9 mouse cellular contexts compared by ENCODE assay signal in the genomic region with DNA sequence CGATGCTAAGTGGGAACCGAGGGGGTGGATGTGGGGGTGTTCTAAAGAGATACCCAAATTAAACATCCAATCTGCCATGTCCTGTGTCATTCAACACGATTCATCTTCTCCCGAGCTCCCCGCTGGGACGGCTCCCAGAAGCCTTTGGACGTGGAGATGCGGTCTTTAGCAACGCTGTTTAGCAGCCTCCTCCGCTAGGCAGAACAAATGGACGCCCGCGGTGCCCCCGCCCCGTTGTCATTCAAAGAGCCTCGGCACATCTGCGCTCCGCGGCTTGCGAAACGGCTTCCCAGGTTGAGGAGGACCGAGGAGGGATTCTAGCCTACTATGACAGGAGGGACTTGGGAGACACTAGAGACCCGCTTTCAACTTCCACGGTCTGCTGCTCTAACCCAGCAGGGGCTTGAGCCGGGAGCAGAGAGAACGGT.
DNase-seq lines count a peak whose midpoint lies in the region; ATAC-seq lines count a peak whose summit lies in the region.
"Had no signal": no experiment of that assay in that cellular context is flagged by ENCODE, and none has a peak within 500 bp of the region (broad histone marks: within the 10 kb centered on the region; RNA-seq: fewer than 3 reads in every experiment).

No protein-coding gene starts in this region.

- H3K36me3 ChIP-seq in kidney, embryonic 15.5 days, result no peaks in the 10 kb centered on the region
- H3K36me3 ChIP-seq in hindbrain, embryonic 14.5 days (replicated peaks; ENCODE audit: control insufficient read depth, insufficient read depth), result no peaks in the 10 kb centered on the region
- H3K36me3 ChIP-seq in limb, embryonic 10.5 days, result no peaks in the 10 kb centered on the region

- peak overlapping the region; percentile 54 for H3K4me2 ChIP-seq in kidney, embryonic 15.5 days
- H3K4me2 ChIP-seq in hindbrain, embryonic 14.5 days (replicated peaks), result peak overlapping the region; percentile 58

- peak overlapping the region; percentile 26 for H3K4me3 ChIP-seq in kidney, embryonic 15.5 days (replicated peaks)
- H3K4me3 ChIP-seq in hindbrain, embryonic 14.5 days (replicated peaks; ENCODE audit: low read length), result peak overlapping the region; percentile 26
- peak overlapping the region; percentile 37 for H3K4me3 ChIP-seq in limb, embryonic 10.5 days

- peaks cover 15% of the 10 kb centered on the region for H3K4me1 ChIP-seq in kidney, embryonic 15.5 days
- peaks cover 12% of the 10 kb centered on the region; the same call in 1 of the 2 replicates for H3K4me1 ChIP-seq in hindbrain, embryonic 14.5 days (replicated peaks; ENCODE audit: control insufficient read depth, insufficient read depth, low read length)
- peaks cover 15% of the 10 kb centered on the region for H3K4me1 ChIP-seq in limb, embryonic 10.5 days

- no peaks in the 10 kb centered on the region for H3K9me3 ChIP-seq in kidney, embryonic 15.5 days (replicated peaks)
- H3K9me3 ChIP-seq in hindbrain, embryonic 14.5 days (ENCODE audit: control insufficient read depth, low read length), result no peaks in the 10 kb centered on the region
- no peaks in the 10 kb centered on the region for H3K9me3 ChIP-seq in limb, embryonic 10.5 days (replicated peaks)

- H3K27me3 ChIP-seq in kidney, embryonic 15.5 days, result peaks cover 54% of the 10 kb centered on the region
- H3K27me3 ChIP-seq in hindbrain, embryonic 14.5 days (ENCODE audit: control insufficient read depth, insufficient read depth, low read length), result no peaks in the 10 kb centered on the region
- H3K27me3 ChIP-seq in limb, embryonic 10.5 days (ENCODE audit: low read depth, poor library complexity, severe bottlenecking), result peaks cover 67% of the 10 kb centered on the region

- DNase-seq in kidney, adult 11 months, result no peak
- peak; percentile 70 for DNase-seq in embryo, embryonic 9.5 days (ENCODE audit: extremely low spot score)
- DNase-seq in hindbrain, embryonic 14.5 days (ENCODE audit: low spot score), result peak; percentile 63
- DNase-seq in limb, embryonic 10.5 days (ENCODE audit: low spot score), result peak; percentile 63
- peak; percentile 76 for DNase-seq in right cerebral cortex, postnatal 14 days
- no peak for DNase-seq in urinary bladder, postnatal 4 days (ENCODE audit: low spot score in 2 of 2)
- DNase-seq in urinary bladder, postnatal 36 days (ENCODE audit: low spot score in 2 of 2), result no peak

- no peak overlapping the region for H3K9ac ChIP-seq in kidney, embryonic 15.5 days
- H3K9ac ChIP-seq in hindbrain, embryonic 14.5 days, result peak overlapping the region; percentile 53
- H3K9ac ChIP-seq: liver, embryonic 14.5 days had no signal

- under 1% methylated on average over 26 of the region's 26 CpGs for WGBS in kidney, embryonic 15.5 days
- under 1% methylated on average over 26 of the region's 26 CpGs for WGBS in hindbrain, embryonic 14.5 days
- WGBS in limb, embryonic 10.5 days, result under 1% methylated on average over 26 of the region's 26 CpGs

- ATAC-seq in kidney, embryonic 15.5 days (replicated peaks; ENCODE audit: low FRiP score), result no peak
- ATAC-seq in hindbrain, embryonic 14.5 days (ENCODE audit: low FRiP score), result peak; percentile 75

- H3K27ac ChIP-seq in kidney, embryonic 15.5 days, result no peak overlapping the region
- no peak overlapping the region for H3K27ac ChIP-seq in hindbrain, embryonic 14.5 days
- H3K27ac ChIP-seq in limb, embryonic 10.5 days, result 0 out of 2 replicates have a peak overlapping the region, but pooled peaks have one; percentile 15
- H3K27ac ChIP-seq: liver, embryonic 14.5 days had no signal

Comparison
In these comparisons a context has a peak if more than half of its experiments do, and no peak if none do; other contexts are left out.
1. DNase-seq: peak in embryo, embryonic 9.5 days (single experiment), hindbrain, embryonic 14.5 days (single experiment), limb, embryonic 10.5 days (single experiment) and right cerebral cortex, postnatal 14 days (single experiment); none in kidney, adult 11 months (single experiment), urinary bladder, postnatal 4 days (0 of 2) and urinary bladder, postnatal 36 days (0 of 2).
2. Peak in every context shown above with its lines, with median percentiles within 50 percentile points of each other: H3K4me3 ChIP-seq.